Mouse (Mus musculus): Measurements from ENCODE around the gene Sox12.

- no peak for TF ChIP-seq CTCF (IDR thresholded peaks at IDR 0.05; ENCODE audit: borderline replicate concordance, extremely low read depth, insufficient read depth, insufficient read length)
- no peak for TF ChIP-seq POLR2A (IDR thresholded peaks at IDR 0.05; ENCODE audit: borderline replicate concordance, extremely low read depth, insufficient read depth, insufficient read length, poor library complexity, severe bottlenecking)
Observed at GRCm38 (mm10) chr2:152415287-152415686, 17.4 kb upstream of the Sox12 start, which contains the start of gene 6820408C15Rik.

Measured in brain, embryonic 14.5 days (tissue).